Mouse (Mus musculus) cerebellum, postnatal 10 days (tissue): Measurements from ENCODE around the gene Brd3.

ENCODE experiments used
- DNase-seq, 2 experiments: peaks; one replicate each; pipeline ENCODE4 v3.0.0; 2021; ENCODE audit warnings: mixed read lengths in 2 of 2

The Brd3 gene

DNA sequence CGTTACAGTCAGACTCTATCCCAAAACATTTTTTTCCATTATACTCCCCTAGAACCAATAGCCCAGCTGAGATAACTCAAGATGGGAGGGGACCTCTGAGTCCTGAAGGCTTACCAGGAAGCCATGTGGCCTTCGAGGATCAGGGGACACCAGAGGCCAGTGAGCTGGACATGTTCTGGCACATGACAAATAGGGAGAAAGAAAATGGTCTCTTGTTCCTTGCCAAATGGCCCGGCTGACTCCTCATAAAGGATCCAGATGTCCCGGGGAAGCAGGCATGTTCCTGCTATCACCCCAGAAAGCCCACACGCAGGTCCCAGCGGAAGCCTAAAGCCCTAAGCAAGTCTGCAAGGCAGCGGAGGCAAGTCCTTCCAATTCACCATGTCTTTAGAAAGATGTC is 83.9 kb downstream of the Brd3 start:
- DNase-seq, result no peak

DNA sequence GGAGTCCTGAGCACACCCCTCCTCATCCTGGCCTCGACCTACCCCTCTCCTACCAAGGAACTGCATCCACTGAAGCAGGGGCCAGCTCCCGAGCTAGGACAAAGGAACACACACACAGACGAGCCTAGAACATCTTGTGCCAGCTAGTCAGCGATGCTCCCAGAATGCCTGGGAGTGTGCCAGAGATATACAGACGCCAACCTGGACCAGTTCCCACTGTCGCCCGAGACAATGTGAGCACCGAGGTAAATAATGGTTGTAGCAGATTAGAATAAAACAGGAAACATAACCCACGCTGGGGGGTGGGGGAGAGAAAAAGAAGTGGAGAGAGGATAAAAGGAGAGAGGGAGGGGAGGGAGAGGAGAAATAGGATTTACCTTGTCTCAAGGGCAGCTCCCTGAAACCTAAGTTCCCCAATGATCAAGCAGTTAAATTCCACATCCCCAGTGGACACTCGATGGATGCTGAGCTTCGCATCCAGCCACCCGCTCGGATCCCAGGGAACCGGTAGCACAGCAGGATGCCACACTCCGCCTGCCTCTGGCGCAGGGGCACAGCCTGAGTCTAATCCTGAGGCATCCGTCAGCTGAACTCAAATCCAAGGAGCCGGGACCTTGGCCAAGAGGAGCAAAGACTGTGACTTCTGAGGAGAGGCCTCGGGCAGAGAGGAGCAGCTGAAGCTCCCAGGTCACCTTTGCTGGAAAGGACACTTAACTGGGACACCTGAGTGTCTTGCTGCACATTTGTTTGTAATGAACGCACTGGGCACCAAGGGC is 86.0 kb downstream of the Brd3 start:
- peak; percentile 95 for DNase-seq

GRCm38 (mm10) chr2:27418577-27419070 is 88.8 kb downstream of the Brd3 start:
- no peak for DNase-seq

GRCm38 (mm10) chr2:27417648-27418153 is 89.8 kb downstream of the Brd3 start:
- DNase-seq, result peak in 1 of 2 experiments; percentile 49

- DNase-seq, result peak in 1 of 2 experiments; percentile 68
Measured at GRCm38 (mm10) chr2:27416425-27416824, 91.0 kb downstream of the Brd3 start.

- DNase-seq, result no peak
Measured at GRCm38 (mm10) chr2:27415060-27415783, 92.2 kb downstream of the Brd3 start.

GRCm38 (mm10) chr2:27413936-27414657 is 93.4 kb downstream of the Brd3 start:
- DNase-seq, result peak in 1 of 2 experiments; percentile 42

- DNase-seq, result no peak
Measured at GRCm38 (mm10) chr2:27413582-27413935, 93.9 kb downstream of the Brd3 start.

DNA sequence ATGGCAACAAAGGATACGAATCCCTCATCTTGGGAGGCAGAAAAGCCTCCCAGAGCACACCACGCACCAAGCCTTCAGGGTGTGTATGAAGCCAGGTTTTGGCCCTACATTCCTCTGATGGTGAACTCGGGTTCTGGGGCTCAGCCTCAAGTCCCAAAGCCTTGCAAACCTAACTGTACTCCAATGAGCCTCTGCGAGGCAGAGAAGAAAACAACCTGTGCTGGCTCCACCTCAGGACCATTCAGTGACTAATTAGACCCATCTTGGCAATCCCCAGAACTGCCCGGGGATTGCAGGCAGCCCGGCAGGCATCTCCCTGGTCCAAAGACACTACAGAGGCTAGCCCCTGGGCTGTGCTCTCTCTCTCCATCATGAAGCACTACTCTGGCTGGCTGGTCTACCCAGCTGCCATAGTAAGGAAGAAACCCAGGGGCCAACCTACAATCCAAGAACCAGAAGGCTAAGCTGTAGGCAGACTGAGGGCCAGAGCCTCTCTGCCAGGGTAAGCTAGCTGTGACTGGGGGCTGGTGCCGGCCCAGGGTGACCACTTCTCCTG is 95.1 kb downstream of the Brd3 start:
- DNase-seq, result peak in 1 of 2 experiments; percentile 27

GRCm38 (mm10) chr2:27411688-27412174 is 95.7 kb downstream of the Brd3 start:
- DNase-seq, result no peak

DNA sequence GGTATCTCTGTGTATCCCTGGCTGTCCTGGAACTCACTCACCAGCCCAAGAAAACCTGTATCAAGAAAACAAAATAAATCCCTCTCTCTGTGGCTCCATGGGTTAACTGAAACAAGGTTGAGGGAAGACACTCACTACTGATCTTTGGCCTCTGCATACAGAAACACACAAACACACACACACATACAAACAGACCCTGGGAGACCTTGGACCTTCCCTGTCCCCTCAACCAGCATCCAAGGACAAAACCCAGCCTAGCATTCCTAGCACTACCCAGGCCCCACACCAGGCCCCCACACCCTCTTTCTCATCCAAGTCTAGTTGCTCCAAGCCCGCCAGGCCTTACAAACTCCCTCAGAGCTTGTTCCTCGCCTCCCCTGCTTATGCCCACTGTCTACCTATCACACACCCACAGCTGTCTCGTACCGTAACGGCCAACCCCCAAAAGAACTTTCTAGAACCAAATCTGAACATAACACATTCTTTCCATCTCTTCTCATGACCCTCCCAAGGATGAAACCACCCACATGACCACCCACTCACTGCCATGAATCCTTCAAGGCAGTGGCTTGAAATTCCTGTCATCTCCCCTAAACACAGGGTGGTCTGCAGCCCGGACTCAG is 96.8 kb downstream of the Brd3 start:
- no peak for DNase-seq

- DNase-seq, result no peak
Measured at GRCm38 (mm10) chr2:27408194-27408593, 99.3 kb downstream of the Brd3 start.

- no peak for DNase-seq
Measured at GRCm38 (mm10) chr2:27406928-27407327, 100.5 kb downstream of the Brd3 start.

DNA sequence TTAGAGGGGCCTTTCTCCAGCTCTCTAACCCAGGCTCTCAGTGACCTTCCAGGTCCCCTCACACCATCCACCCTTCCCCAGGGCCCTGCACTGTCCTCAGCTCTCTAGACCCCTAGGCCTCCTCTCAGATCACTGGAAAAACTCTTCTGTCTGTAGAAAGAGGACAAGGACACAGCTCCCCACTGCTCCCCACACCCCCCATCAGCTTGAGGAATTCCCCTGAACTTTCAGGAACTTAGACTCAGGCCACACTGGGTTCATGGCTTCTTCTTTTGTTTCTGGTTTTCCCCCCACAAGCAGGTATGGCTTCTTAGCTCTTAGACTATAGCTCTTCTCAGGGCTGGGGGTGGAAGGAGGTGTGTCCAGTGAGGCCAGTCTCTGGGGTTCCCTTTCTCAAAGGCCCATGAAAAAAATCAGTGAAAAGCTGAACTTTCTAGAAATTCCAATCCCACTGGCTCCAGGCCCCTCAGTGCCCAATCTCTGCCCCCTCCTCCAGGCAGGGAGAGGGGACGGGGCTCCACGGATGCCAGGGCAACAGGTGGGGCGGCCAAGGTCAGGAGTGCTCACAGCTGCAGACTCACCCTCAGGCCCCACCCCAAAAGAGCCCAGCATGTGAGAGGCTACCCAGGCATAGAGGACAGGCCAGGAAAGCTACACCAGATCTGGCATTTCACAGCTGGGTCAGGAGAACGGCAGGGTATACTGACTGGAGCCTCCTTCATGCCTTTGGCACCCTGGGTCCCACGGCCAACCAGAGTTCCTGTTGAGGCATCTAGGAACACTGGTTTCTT is 102.2 kb downstream of the Brd3 start:
- no peak for DNase-seq

DNA sequence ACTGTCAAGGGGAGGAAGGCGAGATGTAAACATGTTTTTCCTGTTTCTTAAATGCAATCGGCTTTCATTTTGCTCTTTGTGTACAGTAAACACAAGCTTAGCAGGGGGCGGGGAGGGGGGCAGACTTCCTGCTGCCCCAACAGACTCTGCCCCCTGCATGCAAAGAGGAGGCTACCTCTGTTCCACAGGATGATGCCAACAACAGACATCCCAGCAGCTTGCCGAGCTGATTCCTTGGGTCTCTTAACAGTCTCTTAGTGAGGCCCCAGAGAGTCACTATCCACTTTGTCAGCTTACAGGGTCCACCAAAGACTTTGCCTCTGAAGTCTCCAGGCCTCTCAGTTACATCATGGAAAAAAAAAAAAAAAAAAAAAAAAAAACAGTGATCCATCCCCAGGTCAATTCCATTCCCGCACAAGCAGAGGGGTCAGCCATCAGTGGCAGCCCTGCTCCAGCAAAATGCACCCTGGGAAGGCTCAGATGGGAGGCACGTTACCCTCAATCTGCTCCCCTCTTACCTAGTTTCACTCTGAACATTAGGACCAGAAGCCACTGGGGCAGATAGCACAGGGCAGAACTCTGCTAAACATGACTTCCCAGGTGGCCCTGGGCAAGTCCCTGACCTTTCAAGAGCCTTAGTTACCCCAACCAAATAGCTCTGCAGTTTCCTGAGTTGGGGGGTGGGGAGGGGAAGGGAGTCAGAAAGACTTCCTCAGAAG is 102.9 kb downstream of the Brd3 start:
- no peak for DNase-seq

GRCm38 (mm10) chr2:27401544-27401943 is 105.9 kb downstream of the Brd3 start:
- DNase-seq, result no peak

- DNase-seq, result no peak
Measured at GRCm38 (mm10) chr2:27400083-27400482, 107.4 kb downstream of the Brd3 start.

GRCm38 (mm10) chr2:27396656-27397440 is 110.6 kb downstream of the Brd3 start:
- peak; percentile 78 to 85 for DNase-seq
